Mouse (Mus musculus): Measurements from ENCODE around the gene Rpl5. TPM values are rescaled to one million over a fixed set of nuclear protein-coding genes. Genes with fewer than 3 reads are reported as not detected.

Gene Rpl5
- polyA plus RNA-seq, 1 experiment from 2014 or later, result 65.9 TPM

GRCm38 (mm10) chr5:107904325-107904724 lies 4.0 kb downstream of the Rpl5 start:
- H3K4me3 ChIP-seq (replicated peaks), result no peak overlapping the region
- H3K36me3 ChIP-seq, result peaks cover 63% of the 10 kb centered on the region
- no peak overlapping the region for H3K9ac ChIP-seq
- H3K9me3 ChIP-seq (replicated peaks), result no peaks in the 10 kb centered on the region
- no peak for ATAC-seq (ENCODE audit: insufficient number of reproducible peaks, low FRiP score, low TSS enrichment, low read depth)
- WGBS, result 69% methylated on average over 3 of the region's 3 CpGs
- H3K4me2 ChIP-seq (replicated peaks), result no peak overlapping the region
- no peak overlapping the region for H3K27ac ChIP-seq (replicated peaks)
- peaks cover 4% of the 10 kb centered on the region; the same call in 1 of the 2 replicates for H3K4me1 ChIP-seq
- no peaks in the 10 kb centered on the region for H3K27me3 ChIP-seq

GRCm38 (mm10) chr5:107908514-107909110 lies 8.3 kb downstream of the Rpl5 start:
- no peak for ATAC-seq (ENCODE audit: insufficient number of reproducible peaks, low FRiP score, low TSS enrichment, low read depth)
- Histone ChIP-seq H3K36me3 (peaks cover 62% of the 10 kb centered on the region), H3K27ac (replicated peaks) (no peak overlapping the region), H3K4me1 (no peaks in the 10 kb centered on the region), H3K9me3 (replicated peaks) (no peaks in the 10 kb centered on the region), H3K27me3 (no peaks in the 10 kb centered on the region), H3K9ac (no peak overlapping the region), H3K4me3 (replicated peaks) (no peak overlapping the region), H3K4me2 (replicated peaks) (no peak overlapping the region)
- WGBS, result 87% methylated on average over 2 of the region's 2 CpGs

GRCm38 (mm10) chr5:107909668-107910067 lies 9.4 kb downstream of the Rpl5 start:
- Histone ChIP-seq H3K36me3 (peaks cover 53% of the 10 kb centered on the region), H3K9me3 (replicated peaks) (no peaks in the 10 kb centered on the region), H3K4me2 (replicated peaks) (no peak overlapping the region), H3K9ac (no peak overlapping the region), H3K4me1 (no peaks in the 10 kb centered on the region), H3K27me3 (no peaks in the 10 kb centered on the region), H3K4me3 (replicated peaks) (no peak overlapping the region), H3K27ac (replicated peaks) (no peak overlapping the region)
- 81% methylated on average over 3 of the region's 3 CpGs for WGBS
- no peak for ATAC-seq (ENCODE audit: insufficient number of reproducible peaks, low FRiP score, low TSS enrichment, low read depth)

GRCm38 (mm10) chr5:107910084-107910616 lies 9.8 kb downstream of the Rpl5 start:
- H3K4me2 ChIP-seq (replicated peaks), result no peak overlapping the region
- no peak overlapping the region for H3K27ac ChIP-seq (replicated peaks)
- no peak overlapping the region for H3K4me3 ChIP-seq (replicated peaks)
- peaks cover 49% of the 10 kb centered on the region for H3K36me3 ChIP-seq
- H3K9ac ChIP-seq, result no peak overlapping the region
- ATAC-seq (ENCODE audit: insufficient number of reproducible peaks, low FRiP score, low TSS enrichment, low read depth), result no peak
- no peaks in the 10 kb centered on the region for H3K9me3 ChIP-seq (replicated peaks)
- no peaks in the 10 kb centered on the region for H3K4me1 ChIP-seq
- 52% methylated on average over 5 of the region's 5 CpGs for WGBS
- H3K27me3 ChIP-seq, result no peaks in the 10 kb centered on the region

- no peak overlapping the region for H3K4me3 ChIP-seq (replicated peaks)
- no peaks in the 10 kb centered on the region for H3K27me3 ChIP-seq
- H3K9me3 ChIP-seq (replicated peaks), result no peaks in the 10 kb centered on the region
- H3K9ac ChIP-seq, result no peak overlapping the region
- no peak overlapping the region for H3K27ac ChIP-seq (replicated peaks)
- H3K4me2 ChIP-seq (replicated peaks), result no peak overlapping the region
- ATAC-seq (ENCODE audit: insufficient number of reproducible peaks, low FRiP score, low TSS enrichment, low read depth), result no peak
- H3K36me3 ChIP-seq, result peaks cover 41% of the 10 kb centered on the region
- 81% methylated on average over 5 of the region's 5 CpGs for WGBS
- no peaks in the 10 kb centered on the region for H3K4me1 ChIP-seq
Measured at GRCm38 (mm10) chr5:107911012-107911411, 10.7 kb downstream of the Rpl5 start.

GRCm38 (mm10) chr5:107915280-107915679 lies 15.0 kb downstream of the Rpl5 start:
- Histone ChIP-seq H3K9ac (no peak overlapping the region), H3K4me3 (replicated peaks) (no peak overlapping the region), H3K27me3 (no peaks in the 10 kb centered on the region), H3K36me3 (no peaks in the 10 kb centered on the region), H3K9me3 (replicated peaks) (no peaks in the 10 kb centered on the region), H3K4me1 (no peaks in the 10 kb centered on the region), H3K4me2 (replicated peaks) (no peak overlapping the region), H3K27ac (replicated peaks) (no peak overlapping the region)
- ATAC-seq (ENCODE audit: insufficient number of reproducible peaks, low FRiP score, low TSS enrichment, low read depth), result no peak
- WGBS, result 42% methylated on average over 4 of the region's 4 CpGs

GRCm38 (mm10) chr5:107921400-107922252 lies 21.3 kb downstream of the Rpl5 start:
- WGBS, result 72% methylated on average over 2 of the region's 2 CpGs
- Histone ChIP-seq H3K4me1 (peaks cover 5% of the 10 kb centered on the region; the same call in 1 of the 2 replicates), H3K4me2 (replicated peaks) (no peak overlapping the region), H3K27me3 (no peaks in the 10 kb centered on the region), H3K9ac (no peak overlapping the region), H3K4me3 (replicated peaks) (no peak overlapping the region), H3K9me3 (replicated peaks) (no peaks in the 10 kb centered on the region), H3K27ac (replicated peaks) (peak overlapping the region; percentile 58; the same call in 1 of the 2 replicates), H3K36me3 (no peaks in the 10 kb centered on the region)
- ATAC-seq (ENCODE audit: insufficient number of reproducible peaks, low FRiP score, low TSS enrichment, low read depth), result peak; percentile 70; the same call in 1 of the 2 replicates

GRCm38 (mm10) chr5:107922836-107923235 lies 22.5 kb downstream of the Rpl5 start:
- H3K27ac ChIP-seq (replicated peaks), result no peak overlapping the region
- H3K9me3 ChIP-seq (replicated peaks), result no peaks in the 10 kb centered on the region
- WGBS, result 71% methylated on average over 1 of the region's 1 CpGs
- H3K4me3 ChIP-seq (replicated peaks), result no peak overlapping the region
- no peaks in the 10 kb centered on the region for H3K36me3 ChIP-seq
- no peak overlapping the region for H3K9ac ChIP-seq
- ATAC-seq (ENCODE audit: insufficient number of reproducible peaks, low FRiP score, low TSS enrichment, low read depth), result no peak
- H3K4me2 ChIP-seq (replicated peaks), result no peak overlapping the region
- peaks cover 5% of the 10 kb centered on the region; the same call in 1 of the 2 replicates for H3K4me1 ChIP-seq
- H3K27me3 ChIP-seq, result no peaks in the 10 kb centered on the region

GRCm38 (mm10) chr5:107924564-107924963 lies 24.3 kb downstream of the Rpl5 start:
- 80% methylated on average over 8 of the region's 8 CpGs for WGBS
- no peaks in the 10 kb centered on the region for H3K36me3 ChIP-seq
- no peak overlapping the region for H3K4me3 ChIP-seq (replicated peaks)
- no peak for ATAC-seq (ENCODE audit: insufficient number of reproducible peaks, low FRiP score, low TSS enrichment, low read depth)
- peaks cover 5% of the 10 kb centered on the region; the same call in 1 of the 2 replicates for H3K4me1 ChIP-seq
- no peak overlapping the region for H3K27ac ChIP-seq (replicated peaks)
- H3K9ac ChIP-seq, result no peak overlapping the region
- H3K27me3 ChIP-seq, result no peaks in the 10 kb centered on the region
- no peak overlapping the region for H3K4me2 ChIP-seq (replicated peaks)
- no peaks in the 10 kb centered on the region for H3K9me3 ChIP-seq (replicated peaks)

GRCm38 (mm10) chr5:107926550-107927249 lies 26.4 kb downstream of the Rpl5 start:
- Histone ChIP-seq H3K4me2 (replicated peaks) (no peak overlapping the region), H3K4me3 (replicated peaks) (no peak overlapping the region), H3K9ac (no peak overlapping the region), H3K36me3 (no peaks in the 10 kb centered on the region), H3K9me3 (replicated peaks) (no peaks in the 10 kb centered on the region), H3K27ac (replicated peaks) (no peak overlapping the region), H3K4me1 (peaks cover 4% of the 10 kb centered on the region; the same call in 1 of the 2 replicates), H3K27me3 (no peaks in the 10 kb centered on the region)
- no peak for ATAC-seq (ENCODE audit: insufficient number of reproducible peaks, low FRiP score, low TSS enrichment, low read depth)
- WGBS, result 63% methylated on average over 11 of the region's 11 CpGs

- Histone ChIP-seq H3K27ac (replicated peaks) (no peak overlapping the region), H3K36me3 (no peaks in the 10 kb centered on the region), H3K4me2 (replicated peaks) (no peak overlapping the region), H3K4me3 (replicated peaks) (no peak overlapping the region), H3K9me3 (replicated peaks) (no peaks in the 10 kb centered on the region), H3K27me3 (no peaks in the 10 kb centered on the region), H3K9ac (no peak overlapping the region), H3K4me1 (peaks cover 15% of the 10 kb centered on the region)
- ATAC-seq (ENCODE audit: insufficient number of reproducible peaks, low FRiP score, low TSS enrichment, low read depth), result no peak
- WGBS, result 29% methylated on average over 2 of the region's 2 CpGs
Measured at GRCm38 (mm10) chr5:107932556-107932955, 32.3 kb downstream of the Rpl5 start.
